Mouse (Mus musculus) lung, adult 2 months (tissue): ENCODE measurements around the gene Capn15.

Experiments
- CTCF ChIP-seq: fragments of 200-500 bp; IDR thresholded peaks from 2 replicates; pipeline ENCODE4 v1.5.1; 2011; ENCODE audit warnings: mild to moderate bottlenecking, low read length, control low read depth; ENCODE audit not compliant: insufficient read depth
- POLR2A ChIP-seq: fragments of 200-500 bp; IDR thresholded peaks from 2 replicates; pipeline ENCODE4 v1.6.1; 2011; ENCODE audit warnings: low read depth, mild to moderate bottlenecking, control low read depth, low read length, borderline replicate concordance; ENCODE audit errors: extremely low read depth

- TF ChIP-seq CTCF (no peak), POLR2A (no peak)
Observed at GRCm38 (mm10) chr17:26020848-26021347, 35.3 kb upstream of the Capn15 start.
